Mouse (Mus musculus) embryonic fibroblast, embryonic 13.5 days (primary cell): ENCODE data around the gene Wwox. TPM values are rescaled to one million over a fixed set of nuclear protein-coding genes. Genes with fewer than 3 reads are reported as not detected.

Source experiments
- H3K27ac ChIP-seq: 2 replicates; pipeline ENCODE4 v1.5.1; 2012; ENCODE audit warnings: low read length, control low read depth, inconsistent platforms; ENCODE audit not compliant: insufficient read depth
- H3K4me1 ChIP-seq: 2 replicates; pipeline ENCODE4 v1.6.1; 2011; ENCODE audit warnings: low read length; ENCODE audit not compliant: control insufficient read depth, insufficient read depth
- H3K4me3 ChIP-seq: 2 replicates; pipeline ENCODE4 v1.5.1; 2011; ENCODE audit warnings: mild to moderate bottlenecking, control low read depth, low read length; ENCODE audit not compliant: insufficient read depth
- CTCF ChIP-seq: IDR thresholded peaks from 2 replicates; pipeline ENCODE4 v1.5.1; 2011; ENCODE audit warnings: mild to moderate bottlenecking, control low read depth, low read length, moderate library complexity, borderline replicate concordance; ENCODE audit not compliant: insufficient read depth
- POLR2A ChIP-seq: IDR thresholded peaks from 2 replicates; pipeline ENCODE4 v1.6.1; 2011; ENCODE audit warnings: low read depth, mild to moderate bottlenecking, control low read depth, low read length, moderate library complexity
- polyA plus RNA-seq: library from polyadenylated mRNA; stranded (reverse); fragments of >200 nt; gene quantifications from 2 replicates; pipeline ENCODE4 v1.2.4, GENCODE M21; 2011; ENCODE audit warnings: low read depth; ENCODE audit not compliant: missing spikeins, insufficient read length

Wwox gene
- polyA plus RNA-seq, 1 experiment = 8.7 TPM

GRCm38 (mm10) chr8:114881891-114882401 lies 442.5 kb downstream of the Wwox start:
- no peak overlapping the region for H3K27ac ChIP-seq

GRCm38 (mm10) chr8:114882504-114882903 lies 443.0 kb downstream of the Wwox start:
- Histone ChIP-seq H3K27ac (no peak overlapping the region), H3K4me3 (no peak overlapping the region), H3K4me1 (no peaks in the 10 kb centered on the region)
- TF ChIP-seq POLR2A (no peak), CTCF (no peak)

More at GRCm38 (mm10) chr8:114881891-114882401, 442.5 kb downstream of the Wwox start:
- Histone ChIP-seq H3K4me3 (no peak overlapping the region), H3K4me1 (no peaks in the 10 kb centered on the region)
- TF ChIP-seq POLR2A (no peak), CTCF (no peak)

- Histone ChIP-seq H3K4me3 (no peak overlapping the region), H3K27ac (no peak overlapping the region), H3K4me1 (no peaks in the 10 kb centered on the region)
- TF ChIP-seq POLR2A (no peak), CTCF (no peak)
These were observed 443.6 kb downstream of the Wwox start for GRCm38 (mm10) chr8:114882936-114883606.

GRCm38 (mm10) chr8:114883967-114884366 lies 444.5 kb downstream of the Wwox start:
- TF ChIP-seq POLR2A (no peak), CTCF (no peak)

GRCm38 (mm10) chr8:114885026-114885592 lies 445.7 kb downstream of the Wwox start:
- Histone ChIP-seq H3K27ac (no peak overlapping the region), H3K4me3 (no peak overlapping the region), H3K4me1 (no peaks in the 10 kb centered on the region)
- TF ChIP-seq CTCF (no peak), POLR2A (no peak)

More at GRCm38 (mm10) chr8:114883967-114884366, 444.5 kb downstream of the Wwox start:
- H3K27ac ChIP-seq = no peak overlapping the region
- H3K4me3 ChIP-seq = no peak overlapping the region
- H3K4me1 ChIP-seq = no peaks in the 10 kb centered on the region

- Histone ChIP-seq H3K4me3 (no peak overlapping the region), H3K27ac (no peak overlapping the region), H3K4me1 (no peaks in the 10 kb centered on the region)
- no peak for TF ChIP-seq CTCF
- no peak for TF ChIP-seq POLR2A
These were observed 448.9 kb downstream of the Wwox start for GRCm38 (mm10) chr8:114888388-114888787.

- no peaks in the 10 kb centered on the region for H3K4me1 ChIP-seq
- H3K4me3 ChIP-seq = no peak overlapping the region
- no peak overlapping the region for H3K27ac ChIP-seq
- no peak for TF ChIP-seq POLR2A
These were observed 450.3 kb downstream of the Wwox start for GRCm38 (mm10) chr8:114889578-114890374.

GRCm38 (mm10) chr8:114890478-114890877 lies 451.0 kb downstream of the Wwox start:
- TF ChIP-seq CTCF = no peak
- TF ChIP-seq POLR2A = no peak
- H3K4me1 ChIP-seq = no peaks in the 10 kb centered on the region
- no peak overlapping the region for H3K4me3 ChIP-seq
- no peak overlapping the region for H3K27ac ChIP-seq

- Histone ChIP-seq H3K4me3 (no peak overlapping the region), H3K4me1 (no peaks in the 10 kb centered on the region), H3K27ac (no peak overlapping the region)
- TF ChIP-seq POLR2A (no peak), CTCF (no peak)
These were observed 451.8 kb downstream of the Wwox start for GRCm38 (mm10) chr8:114891252-114891651.
